Mouse (Mus musculus): ENCODE results near the gene Arr3. TPM values are rescaled to one million over a fixed set of nuclear protein-coding genes. Genes with fewer than 3 reads are reported as not detected.

Gene Arr3
- polyA plus RNA-seq (2021; fragmentation: Nextera tagmentation) = 0.18 TPM in 1 of 2 replicates, not detected in the other
- long read RNA-seq, experiment 1 = 0 reads
- long read RNA-seq, experiment 2 = 0 reads

DNA sequence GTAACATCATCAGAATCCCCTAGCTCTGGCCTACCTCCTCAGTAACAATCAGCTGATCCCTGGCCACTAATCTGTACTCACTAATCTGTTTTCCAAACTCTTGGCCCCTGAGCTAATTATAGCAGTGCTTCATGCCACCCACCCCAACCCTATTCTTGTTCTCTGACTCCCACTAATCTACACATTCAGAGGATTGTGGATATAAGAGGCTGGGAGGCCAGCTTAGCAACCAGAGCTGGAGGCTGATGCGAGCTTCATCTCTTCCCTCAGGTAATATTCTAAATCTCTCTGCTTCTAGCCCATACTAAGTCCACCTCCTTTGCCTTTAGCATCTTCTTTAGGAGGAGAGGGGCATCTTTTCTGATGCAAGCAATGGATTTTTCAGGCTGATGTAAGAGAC lies at the start of gene Arr3:
Arr3 (plus strand) TSS at position 184 of the 400 bp plus-strand sequence.

DNA sequence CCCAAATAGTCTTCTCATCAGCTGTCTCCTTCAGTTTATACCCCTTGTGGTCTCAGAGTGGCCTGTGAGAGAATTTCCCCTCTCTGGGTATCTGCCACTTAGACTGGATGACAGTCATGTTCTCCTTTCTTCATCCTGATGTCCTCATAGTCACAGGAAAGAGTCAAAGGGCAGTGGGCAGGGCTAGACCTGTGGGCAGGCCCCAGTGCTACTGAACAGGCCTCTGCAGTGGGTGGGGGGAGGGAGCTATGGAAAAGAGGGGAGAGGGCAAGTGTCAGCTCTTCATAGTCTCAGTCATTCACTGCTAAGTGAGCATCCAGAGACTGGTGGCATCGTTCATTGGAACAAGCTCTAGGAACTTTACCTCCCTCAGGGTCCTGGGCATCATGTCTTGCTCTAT lies 33.3 kb upstream of the Arr3 start, which contains the start of gene Awat1:
Awat1 (plus strand) TSS at position 301 of the 400 bp plus-strand sequence.

DNA sequence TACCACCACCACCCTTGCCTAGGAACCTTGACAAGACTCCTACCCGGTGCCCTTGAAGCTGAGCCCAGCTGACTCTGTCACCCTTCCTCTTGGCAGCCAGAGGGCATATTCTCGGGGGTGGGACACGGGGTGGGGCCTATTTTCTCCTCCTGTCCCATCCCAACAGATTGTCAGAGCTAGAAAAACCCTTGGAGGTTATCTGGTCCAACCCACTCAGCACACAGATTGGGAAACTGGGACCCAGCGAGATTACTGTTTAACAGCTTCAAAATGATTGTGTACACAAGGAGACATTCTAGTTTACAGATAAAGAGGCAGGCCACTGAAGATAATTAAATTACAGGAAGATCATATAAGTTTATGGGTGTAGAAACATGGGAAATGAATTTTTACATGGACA lies 10.5 kb upstream of the Arr3 start, which contains the start of gene P2ry4:
P2ry4 (minus strand) TSS at position 79 of the 400 bp plus-strand sequence.

DNA sequence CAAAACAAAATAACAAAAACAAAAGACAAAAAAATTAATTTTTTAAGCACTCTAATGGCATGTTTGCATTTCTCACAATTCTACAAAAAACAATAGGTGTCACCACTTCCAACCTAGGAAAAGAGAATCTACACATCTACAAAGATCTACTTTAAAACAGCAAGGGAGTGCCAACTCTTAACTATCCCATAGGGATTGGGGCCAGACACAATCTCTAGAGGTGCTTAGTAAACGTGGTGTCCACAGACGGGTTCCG lies 20.2 kb downstream of the Arr3 start, which contains the start of gene Kif4:
Kif4 (plus strand) TSS at position 192 of the 256 bp plus-strand sequence.

DNA sequence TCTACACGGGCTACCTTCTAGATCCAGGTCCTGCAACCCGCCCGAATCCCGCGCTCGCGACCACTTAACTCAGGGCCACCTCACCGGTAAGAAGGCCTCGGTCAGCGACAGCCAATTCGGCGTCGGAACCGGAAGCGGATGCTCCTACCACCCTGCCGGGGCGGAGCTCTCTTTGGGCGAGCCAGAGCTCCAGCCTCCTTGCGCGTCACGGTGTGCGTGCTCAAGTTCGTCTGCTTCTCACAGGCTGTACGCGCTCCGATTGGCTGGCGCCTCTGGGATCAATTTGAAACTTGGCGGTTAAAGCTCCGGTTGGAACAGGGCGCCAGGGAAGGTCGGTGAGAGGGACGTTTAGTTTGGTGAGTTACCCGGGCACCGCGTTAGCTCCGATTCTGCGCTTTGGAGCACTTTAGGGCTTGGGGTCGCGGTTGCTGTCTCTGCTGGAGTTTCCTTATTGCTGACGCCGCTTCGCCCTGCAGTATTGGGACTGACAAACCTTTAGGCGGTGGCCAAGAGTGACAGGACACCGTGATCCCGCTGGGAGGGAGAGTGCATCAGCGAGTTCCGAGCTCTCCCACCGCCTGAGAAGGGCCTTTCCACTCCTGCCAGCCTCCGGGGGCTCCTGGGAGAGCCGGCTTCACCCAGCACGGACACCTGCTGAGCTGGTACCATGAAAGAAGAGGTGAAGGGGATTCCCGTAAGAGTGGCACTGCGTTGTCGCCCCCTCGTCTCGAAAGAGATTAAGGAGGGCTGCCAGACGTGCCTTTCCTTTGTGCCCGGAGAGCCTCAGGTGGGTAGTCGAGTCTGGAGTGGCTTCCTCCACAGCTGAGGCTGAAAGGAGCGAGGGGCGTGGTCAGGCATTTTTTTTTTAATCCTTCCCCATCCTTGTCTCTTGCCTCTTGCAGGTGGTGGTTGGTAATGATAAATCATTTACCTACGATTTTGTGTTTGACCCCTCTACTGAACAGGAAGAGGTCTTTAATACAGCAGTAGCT lies 20.8 kb downstream of the Arr3 start, which contains the start of gene Pdzd11:
Pdzd11 (minus strand) TSS at position 767 of the 992 bp plus-strand sequence.

Other genes with a start within 250 kb of the Arr3 start
- not detected in 2 replicates for gene Otud6a, start 176.5 kb upstream of the Arr3 start, polyA plus RNA-seq (2021; fragmentation: Nextera tagmentation)
- gene Awat2, start 162.8 kb upstream of the Arr3 start, polyA plus RNA-seq (2021; fragmentation: Nextera tagmentation) = 0.21 and 0.26 TPM in 2 replicates
- 27.0 and 31.3 TPM in 2 replicates for gene Igbp1, start 111.2 kb upstream of the Arr3 start, polyA plus RNA-seq (2021; fragmentation: Nextera tagmentation)
- gene Dgat2l6, start 80.7 kb upstream of the Arr3 start, polyA plus RNA-seq (2021; fragmentation: Nextera tagmentation) = 0.04 TPM in 1 of 2 replicates, not detected in the other
- gene Awat1, start 33.2 kb upstream of the Arr3 start, polyA plus RNA-seq (2021; fragmentation: Nextera tagmentation) = not detected in 2 replicates
- gene P2ry4, start 10.6 kb upstream of the Arr3 start, polyA plus RNA-seq (2021; fragmentation: Nextera tagmentation) = not detected in 2 replicates
- gene Kif4, start 20.2 kb downstream of the Arr3 start, polyA plus RNA-seq (2021; fragmentation: Nextera tagmentation) = 0.18 and 0.21 TPM in 2 replicates
- 84.5 and 94.6 TPM in 2 replicates for gene Pdzd11, start 21.1 kb downstream of the Arr3 start, polyA plus RNA-seq (2021; fragmentation: Nextera tagmentation)
- gene Gdpd2, start 124.4 kb downstream of the Arr3 start, polyA plus RNA-seq (2021; fragmentation: Nextera tagmentation) = 3.9 and 4.5 TPM in 2 replicates
- gene Dlg3, start 162.2 kb downstream of the Arr3 start, polyA plus RNA-seq (2021; fragmentation: Nextera tagmentation) = 9.9 and 10.3 TPM in 2 replicates